Mouse (Mus musculus) brain, embryonic 14.5 days (tissue): ENCODE data around the gene Ugt1a8.
"Not testable (repeated sequence)": the region's sequence is repeated elsewhere in the genome, so short reads cannot be mapped to it uniquely, and the experiment has no call there.

Experiments
- CTCF ChIP-seq: fragments of 200-500 bp; IDR thresholded peaks from 2 replicates; pipeline ENCODE4 v1.5.1; 2012; ENCODE audit warnings: inconsistent platforms, mild to moderate bottlenecking, moderate library complexity, borderline replicate concordance; ENCODE audit not compliant: insufficient read depth, insufficient read length; ENCODE audit errors: extremely low read depth
- POLR2A ChIP-seq: fragments of 200-500 bp; IDR thresholded peaks from 2 replicates; pipeline ENCODE4 v1.6.1; 2012; ENCODE audit warnings: mild to moderate bottlenecking, inconsistent platforms, borderline replicate concordance; ENCODE audit not compliant: poor library complexity, insufficient read depth, insufficient read length, severe bottlenecking; ENCODE audit errors: extremely low read depth

GRCm38 (mm10) chr1:88043044-88043443, 44.6 kb upstream of the Ugt1a8 start:
- TF ChIP-seq CTCF, POLR2A: not testable (repeated sequence)
